Mouse (Mus musculus) adrenal gland, postnatal 4 days (tissue): ENCODE measurements around the gene Lin7c. TPM values are rescaled to one million over a fixed set of nuclear protein-coding genes. Genes with fewer than 3 reads are reported as not detected.
A peak's percentile ranks its signal among the peaks of the same experiment; 100 is the strongest.
"Not testable (repeated sequence)": the region's sequence is repeated elsewhere in the genome, so short reads cannot be mapped to it uniquely, and the experiment has no call there.

Experiments
- DNase-seq, 2 experiments: peaks; one replicate each; pipeline ENCODE4 v3.0.0; 2021 to 2022; ENCODE audit warnings: low spot score in 2 of 2, mixed read lengths in 2 of 2
- long read RNA-seq, 2 experiments: library from polyadenylated mRNA; stranded (forward); transcript quantifications; one replicate each; pipeline ENCODE4 v2.0.0; 2021
- total RNA-seq, 2 experiments: library from RNA; stranded (reverse); gene quantifications; 2 replicates each; pipeline ENCODE4 v1.2.3; 2021

Gene Lin7c
- total RNA-seq = 10 to 100 TPM; 91.0 to 94.8 TPM
- long read RNA-seq, experiment 1, full-length matches to known transcripts = 22 of 27 reads
- long read RNA-seq, experiment 1, partial matches to known transcripts = 2 of 27 reads
- long read RNA-seq, experiment 1, other reads (novel, unspliced or antisense) = 3 of 27 reads
- long read RNA-seq, experiment 2, full-length matches to known transcripts = 75 of 99 reads
- long read RNA-seq, experiment 2, partial matches to known transcripts = 9 of 99 reads
- long read RNA-seq, experiment 2, other reads (novel, unspliced or antisense) = 15 of 99 reads

- peak; percentile 67 to 87 for DNase-seq
Observed at GRCm38 (mm10) chr2:109890597-109890996, at the start of gene Lin7c. Lin7c (plus strand) TSS chr2:109890853.

GRCm38 (mm10) chr2:109846401-109846800 lies 44.3 kb upstream of the Lin7c start:
- DNase-seq = no peak

GRCm38 (mm10) chr2:109848305-109848704 lies 42.3 kb upstream of the Lin7c start:
- DNase-seq = no peak

- no peak for DNase-seq
Observed at GRCm38 (mm10) chr2:109848715-109849114, 41.9 kb upstream of the Lin7c start.

- no peak for DNase-seq
Observed at GRCm38 (mm10) chr2:109855601-109856000, 35.1 kb upstream of the Lin7c start.

- no peak for DNase-seq
Observed at GRCm38 (mm10) chr2:109859671-109860070, 31.0 kb upstream of the Lin7c start.

GRCm38 (mm10) chr2:109860832-109861231 lies 29.8 kb upstream of the Lin7c start:
- no peak for DNase-seq

- DNase-seq = not testable (repeated sequence)
Observed at GRCm38 (mm10) chr2:109879429-109879828, 11.2 kb upstream of the Lin7c start.

GRCm38 (mm10) chr2:109881111-109881510 lies 9.5 kb upstream of the Lin7c start:
- DNase-seq = no peak

- no peak for DNase-seq
Observed at GRCm38 (mm10) chr2:109881625-109882024, 9.0 kb upstream of the Lin7c start.

- DNase-seq = no peak
Observed at GRCm38 (mm10) chr2:109884106-109884505, 6.5 kb upstream of the Lin7c start.

- DNase-seq = no peak
Observed at GRCm38 (mm10) chr2:109884507-109884906, 6.1 kb upstream of the Lin7c start.

GRCm38 (mm10) chr2:109890068-109890467 lies 585 bp upstream of the Lin7c start:
- no peak for DNase-seq

- no peak for DNase-seq
Observed at GRCm38 (mm10) chr2:109891031-109891430, 378 bp downstream of the Lin7c start.

- no peak for DNase-seq
Observed at GRCm38 (mm10) chr2:109891471-109891870, 818 bp downstream of the Lin7c start.

- no peak for DNase-seq
Observed at GRCm38 (mm10) chr2:109896311-109896710, 5.7 kb downstream of the Lin7c start.

GRCm38 (mm10) chr2:109902869-109903268 lies 12.2 kb downstream of the Lin7c start:
- DNase-seq = no peak

- peak; percentile 42 to 62 for DNase-seq
Observed at GRCm38 (mm10) chr2:109904171-109904821, 13.6 kb downstream of the Lin7c start.

- DNase-seq = no peak
Observed at GRCm38 (mm10) chr2:109909122-109909521, 18.5 kb downstream of the Lin7c start.

GRCm38 (mm10) chr2:109912216-109912615 lies 21.6 kb downstream of the Lin7c start:
- no peak for DNase-seq

- DNase-seq = no peak
Observed at GRCm38 (mm10) chr2:109912766-109913165, 22.1 kb downstream of the Lin7c start.

GRCm38 (mm10) chr2:109913241-109913640 lies 22.6 kb downstream of the Lin7c start:
- DNase-seq = no peak

- no peak for DNase-seq
Observed at GRCm38 (mm10) chr2:109914601-109915000, 23.9 kb downstream of the Lin7c start.
